Mouse (Mus musculus): ENCODE results near the gene Klb.
"Not testable (repeated sequence)": the region's sequence is repeated elsewhere in the genome, so short reads cannot be mapped to it uniquely, and the experiment has no call there.

Gene Klb

GRCm38 (mm10) chr5:65348168-65348567, at the start of gene Klb:
TSS of gene Klb (plus strand) at chr5:65348314.
- in situ Hi-C loops (cut with MboI) = no loop called here

GRCm38 (mm10) chr5:65299623-65300022, 48.5 kb upstream of the Klb start:
- in situ Hi-C loops (cut with MboI) = not testable (repeated sequence)

GRCm38 (mm10) chr5:65300121-65300520, 48.0 kb upstream of the Klb start:
- in situ Hi-C loops (cut with MboI) = no loop called here

GRCm38 (mm10) chr5:65305516-65305915, 42.6 kb upstream of the Klb start:
- in situ Hi-C loops (cut with MboI) = no loop called here

GRCm38 (mm10) chr5:65308208-65308607, 39.9 kb upstream of the Klb start:
- in situ Hi-C loops (cut with MboI) = no loop called here

- in situ Hi-C loops (cut with MboI) = no loop called here
Measured at GRCm38 (mm10) chr5:65308866-65309265, 39.2 kb upstream of the Klb start.

GRCm38 (mm10) chr5:65319176-65319575, 28.9 kb upstream of the Klb start:
- in situ Hi-C loops (cut with MboI) = no loop called here

GRCm38 (mm10) chr5:65322165-65322564, 25.9 kb upstream of the Klb start:
- in situ Hi-C loops (cut with MboI) = no loop called here

GRCm38 (mm10) chr5:65324271-65324670, 23.8 kb upstream of the Klb start:
- in situ Hi-C loops (cut with MboI) = no loop called here

- in situ Hi-C loops (cut with MboI) = no loop called here
Measured at GRCm38 (mm10) chr5:65324758-65325355, 23.3 kb upstream of the Klb start.

GRCm38 (mm10) chr5:65326212-65326611, 21.9 kb upstream of the Klb start:
- in situ Hi-C loops (cut with MboI) = no loop called here

GRCm38 (mm10) chr5:65329971-65330370, 18.1 kb upstream of the Klb start:
- in situ Hi-C loops (cut with MboI) = no loop called here

- in situ Hi-C loops (cut with MboI) = no loop called here
Measured at GRCm38 (mm10) chr5:65334788-65335187, 13.3 kb upstream of the Klb start.

- in situ Hi-C loops (cut with MboI) = no loop called here
Measured at GRCm38 (mm10) chr5:65335298-65336074, 12.6 kb upstream of the Klb start, which contains the start of gene Rfc1. TSS of gene Rfc1 (minus strand) at chr5:65335670.

GRCm38 (mm10) chr5:65336075-65336355, 12.1 kb upstream of the Klb start:
- in situ Hi-C loops (cut with MboI) = no loop called here

GRCm38 (mm10) chr5:65338394-65338793, 9.7 kb upstream of the Klb start:
- in situ Hi-C loops (cut with MboI) = no loop called here

- in situ Hi-C loops (cut with MboI) = no loop called here
Measured at GRCm38 (mm10) chr5:65340167-65340566, 7.9 kb upstream of the Klb start.

GRCm38 (mm10) chr5:65350508-65350907, 2.4 kb downstream of the Klb start:
- in situ Hi-C loops (cut with MboI) = no loop called here

- in situ Hi-C loops (cut with MboI) = no loop called here
Measured at GRCm38 (mm10) chr5:65354097-65354496, 6.0 kb downstream of the Klb start.

GRCm38 (mm10) chr5:65354985-65355384, 6.9 kb downstream of the Klb start:
- in situ Hi-C loops (cut with MboI) = no loop called here

GRCm38 (mm10) chr5:65356851-65357250, 8.7 kb downstream of the Klb start:
- in situ Hi-C loops (cut with MboI) = no loop called here

GRCm38 (mm10) chr5:65357771-65358170, 9.7 kb downstream of the Klb start:
- in situ Hi-C loops (cut with MboI) = no loop called here

GRCm38 (mm10) chr5:65367837-65368236, 19.7 kb downstream of the Klb start:
- in situ Hi-C loops (cut with MboI) = no loop called here

GRCm38 (mm10) chr5:65371551-65371950, 23.4 kb downstream of the Klb start:
- in situ Hi-C loops (cut with MboI) = no loop called here
